Mouse (Mus musculus) hindbrain, postnatal 0 days (tissue): ENCODE results near the gene Skp1a. TPM values are rescaled to one million over a fixed set of nuclear protein-coding genes. Genes with fewer than 3 reads are reported as not detected.
A peak's percentile ranks its signal among the peaks of the same experiment; 100 is the strongest.

Source experiments
- ATAC-seq: fragments of 200-750 bp; cut with Nextera tagmentation; 2 replicates; pipeline ENCODE4 v1.8.0; 2017; ENCODE audit warnings: mild to moderate bottlenecking, moderate TSS enrichment, moderate library complexity
- DNase-seq: peaks from one replicate; pipeline ENCODE4 v3.0.0-alpha.2; 2015; ENCODE audit warnings: low spot score
- H3K27ac ChIP-seq: fragments of 300-500 bp; sonication (generic); 2 replicates; pipeline ENCODE4 v1.5.1; 2014; ENCODE audit warnings: mild to moderate bottlenecking
- H3K27me3 ChIP-seq: fragments of 300-500 bp; sonication (generic); 2 replicates; pipeline ENCODE4 v1.6.1; 2014; ENCODE audit warnings: low read length, mixed read lengths; ENCODE audit not compliant: insufficient read depth
- H3K36me3 ChIP-seq: fragments of 300-500 bp; sonication (generic); 2 replicates; pipeline ENCODE4 v1.6.1; 2014; ENCODE audit warnings: low read length, mixed read lengths; ENCODE audit not compliant: insufficient read depth
- H3K4me1 ChIP-seq: fragments of 300-500 bp; sonication (generic); 2 replicates; pipeline ENCODE4 v1.6.1; 2014; ENCODE audit warnings: antibody characterized with exemption, low read length, mixed read lengths; ENCODE audit not compliant: insufficient read depth
- H3K4me2 ChIP-seq: fragments of 300-500 bp; sonication (generic); 2 replicates; pipeline ENCODE4 v1.6.1; 2014; ENCODE audit warnings: low read depth, mild to moderate bottlenecking, low read length, moderate library complexity, mixed read lengths
- H3K4me3 ChIP-seq: fragments of 300-500 bp; sonication (generic); 2 replicates; pipeline ENCODE4 v1.5.1; 2014; ENCODE audit warnings: low read length
- H3K9ac ChIP-seq: fragments of 300-500 bp; sonication (generic); replicated peaks from 2 replicates; pipeline ENCODE4 v1.6.1; 2014; ENCODE audit warnings: mild to moderate bottlenecking, low read length, moderate library complexity, mixed read lengths
- H3K9me3 ChIP-seq: fragments of 300-500 bp; sonication (generic); 2 replicates; pipeline ENCODE4 v1.6.1; 2016; ENCODE audit warnings: low read length, mixed read lengths
- CTCF ChIP-seq: IDR thresholded peaks from 2 replicates; pipeline ENCODE4 v1.5.1; 2016; ENCODE audit warnings: antibody characterized with exemption, control low read depth, low read depth
- WGBS: fragments of 180-500 bp; shearing (Covaris S2); extraction: QIAGEN DNeasy Blood & Tissue Kit; methylation state at CpG from one replicate; pipeline ENCODE4 v1.1.7; 2014; 5-methylcytosine and 5-hydroxymethylcytosine counted together
- polyA plus RNA-seq: library from polyadenylated mRNA; unstranded; fragments of >200 nt; fragmentation: Nextera tagmentation; extraction: Ambion mirVana; gene quantifications from 2 replicates; pipeline ENCODE4 v1.2.1, GENCODE M21; 2015
- total RNA-seq: library from RNA; depleted of rRNA; stranded (reverse); fragments of >200 nt; gene quantifications from 2 replicates; pipeline ENCODE4 v1.2.3, GENCODE M21; 2014

The Skp1a gene
- total and polyA plus RNA-seq, 2 experiments from 2014 or later, result 320 to 1,108 TPM

- Histone ChIP-seq H3K4me2 (peak overlapping the region; percentile 98), H3K36me3 (no peaks in the 10 kb centered on the region), H3K9ac (no peak overlapping the region), H3K4me1 (peaks cover 10% of the 10 kb centered on the region; the same call in 1 of the 2 replicates), H3K9me3 (no peaks in the 10 kb centered on the region), H3K4me3 (peak overlapping the region; percentile 67; the same call in 1 of the 2 replicates), H3K27me3 (peaks cover 4% of the 10 kb centered on the region; the same call in 1 of the 2 replicates), H3K27ac (no peak overlapping the region)
- TF ChIP-seq CTCF, result no peak
- WGBS, result 60% methylated on average over 19 of the region's 19 CpGs
- ATAC-seq (no peak), DNase-seq (no peak)
These were observed 50.0 kb downstream of the Skp1a start for GRCm38 (mm10) chr11:52281568-52282328.

GRCm38 (mm10) chr11:52282420-52282773, 50.6 kb downstream of the Skp1a start:
- ATAC-seq, result no peak
- 4% methylated on average over 18 of the region's 19 CpGs for WGBS

GRCm38 (mm10) chr11:52282774-52283595, 51.2 kb downstream of the Skp1a start, which contains the start of gene Tcf7:
TSS of gene Tcf7 (minus strand) at chr11:52283014.
- Histone ChIP-seq H3K4me2 (peak within 1 kb of the TSS; percentile 98), H3K27me3 (peaks cover 4% of the 10 kb centered on the region; the same call in 1 of the 2 replicates), H3K9ac (peak within 1 kb of the TSS; percentile 52), H3K36me3 (no peaks in the 10 kb centered on the region), H3K27ac (peak within 1 kb of the TSS; percentile 58; the same call in 1 of the 2 replicates), H3K9me3 (no peaks in the 10 kb centered on the region), H3K4me3 (peak within 1 kb of the TSS; percentile 67), H3K4me1 (peaks cover 10% of the 10 kb centered on the region; the same call in 1 of the 2 replicates)
- ATAC-seq (peak; percentile 76), DNase-seq (peak; percentile 71)
- WGBS, result under 1% methylated on average over 75 of the region's 97 CpGs
- TF ChIP-seq CTCF, result no peak

More at GRCm38 (mm10) chr11:52282420-52282773, 50.6 kb downstream of the Skp1a start:
- no peak for DNase-seq
- Histone ChIP-seq H3K27me3 (peaks cover 4% of the 10 kb centered on the region; the same call in 1 of the 2 replicates), H3K9me3 (no peaks in the 10 kb centered on the region), H3K27ac (peak overlapping the region; percentile 58; the same call in 1 of the 2 replicates), H3K36me3 (no peaks in the 10 kb centered on the region), H3K9ac (peak overlapping the region; percentile 52), H3K4me2 (peak overlapping the region; percentile 98), H3K4me1 (peaks cover 10% of the 10 kb centered on the region; the same call in 1 of the 2 replicates), H3K4me3 (peak overlapping the region; percentile 67)
- no peak for TF ChIP-seq CTCF

- TF ChIP-seq CTCF, result no peak
These were observed 52.1 kb downstream of the Skp1a start for GRCm38 (mm10) chr11:52283596-52284571.

GRCm38 (mm10) chr11:52286301-52286957, 54.6 kb downstream of the Skp1a start:
- TF ChIP-seq CTCF, result no peak
- no peak overlapping the region for H3K4me3 ChIP-seq
- DNase-seq (no peak), ATAC-seq (no peak)
- no peak overlapping the region for H3K4me2 ChIP-seq
- H3K36me3 ChIP-seq, result no peaks in the 10 kb centered on the region
- H3K9me3 ChIP-seq, result no peaks in the 10 kb centered on the region
- H3K27me3 ChIP-seq, result peaks cover 4% of the 10 kb centered on the region; the same call in 1 of the 2 replicates
- no peak overlapping the region for H3K27ac ChIP-seq
- H3K4me1 ChIP-seq, result peaks cover 10% of the 10 kb centered on the region; the same call in 1 of the 2 replicates
- 29% methylated on average over 16 of the region's 16 CpGs for WGBS
- no peak overlapping the region for H3K9ac ChIP-seq

More at GRCm38 (mm10) chr11:52283596-52284571, 52.1 kb downstream of the Skp1a start:
- Histone ChIP-seq H3K27me3 (peaks cover 4% of the 10 kb centered on the region; the same call in 1 of the 2 replicates), H3K4me2 (peak overlapping the region; percentile 98), H3K9ac (no peak overlapping the region), H3K4me3 (peak overlapping the region; percentile 67), H3K4me1 (peaks cover 10% of the 10 kb centered on the region; the same call in 1 of the 2 replicates), H3K36me3 (no peaks in the 10 kb centered on the region), H3K9me3 (no peaks in the 10 kb centered on the region), H3K27ac (0 out of 2 replicates have a peak overlapping the region, but pooled peaks have one; percentile 41)
- DNase-seq, result peak; percentile 72
- WGBS, result 9% methylated on average over 43 of the region's 44 CpGs
- peak; percentile 33; the same call in 1 of the 2 replicates for ATAC-seq
